Mouse (Mus musculus): ENCODE measurements around the gene Med12l. TPM values are rescaled to one million over a fixed set of nuclear protein-coding genes. Genes with fewer than 3 reads are reported as not detected.
"Not testable (repeated sequence)": the region's sequence is repeated elsewhere in the genome, so short reads cannot be mapped to it uniquely, and the experiment has no call there.

The Med12l gene
- polyA plus RNA-seq, 1 experiment from 2014 or later = 3.5 TPM

DNA sequence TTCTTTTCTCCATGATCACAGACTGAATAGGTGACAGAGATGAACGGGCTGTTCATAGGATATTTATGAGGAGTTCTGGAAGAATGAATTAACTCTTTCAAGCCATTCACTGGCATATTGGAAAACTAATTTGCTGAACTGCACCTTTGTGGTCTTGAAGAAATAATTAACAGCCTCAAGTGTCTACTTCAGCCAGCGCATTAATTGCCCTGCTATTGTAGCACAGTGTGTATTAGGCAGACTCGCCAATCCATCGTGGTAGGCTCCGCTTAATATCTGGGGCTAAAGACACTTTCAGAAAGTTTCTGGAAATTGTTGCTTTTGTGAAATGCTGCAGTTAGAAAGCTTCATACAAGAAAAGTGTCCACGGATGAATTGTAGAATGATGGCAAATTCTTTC is 35.9 kb downstream of the Med12l start:
- Histone ChIP-seq H3K27me3 (ENCODE audit: control insufficient read depth, insufficient read depth, low read length) (no peaks in the 10 kb centered on the region), H3K9ac (ENCODE audit: low read length) (no peak overlapping the region), H3K27ac (ENCODE audit: low read depth, low read length) (no peak overlapping the region), H3K4me3 (ENCODE audit: low read depth, low read length) (no peak overlapping the region), H3K4me2 (ENCODE audit: low read depth) (no peak overlapping the region), H3K4me1 (ENCODE audit: control insufficient read depth, insufficient read depth, low read length) (no peaks in the 10 kb centered on the region), H3K36me3 (ENCODE audit: control insufficient read depth, insufficient read depth, low read length) (no peaks in the 10 kb centered on the region), H3K9me3 (ENCODE audit: control insufficient read depth, low read length) (no peaks in the 10 kb centered on the region)
- WGBS = 76% methylated on average over 6 of the region's 6 CpGs
- ATAC-seq (ENCODE audit: insufficient read depth, low FRiP score, low TSS enrichment) (no peak), DNase-seq (ENCODE audit: low spot score) (no peak)

DNA sequence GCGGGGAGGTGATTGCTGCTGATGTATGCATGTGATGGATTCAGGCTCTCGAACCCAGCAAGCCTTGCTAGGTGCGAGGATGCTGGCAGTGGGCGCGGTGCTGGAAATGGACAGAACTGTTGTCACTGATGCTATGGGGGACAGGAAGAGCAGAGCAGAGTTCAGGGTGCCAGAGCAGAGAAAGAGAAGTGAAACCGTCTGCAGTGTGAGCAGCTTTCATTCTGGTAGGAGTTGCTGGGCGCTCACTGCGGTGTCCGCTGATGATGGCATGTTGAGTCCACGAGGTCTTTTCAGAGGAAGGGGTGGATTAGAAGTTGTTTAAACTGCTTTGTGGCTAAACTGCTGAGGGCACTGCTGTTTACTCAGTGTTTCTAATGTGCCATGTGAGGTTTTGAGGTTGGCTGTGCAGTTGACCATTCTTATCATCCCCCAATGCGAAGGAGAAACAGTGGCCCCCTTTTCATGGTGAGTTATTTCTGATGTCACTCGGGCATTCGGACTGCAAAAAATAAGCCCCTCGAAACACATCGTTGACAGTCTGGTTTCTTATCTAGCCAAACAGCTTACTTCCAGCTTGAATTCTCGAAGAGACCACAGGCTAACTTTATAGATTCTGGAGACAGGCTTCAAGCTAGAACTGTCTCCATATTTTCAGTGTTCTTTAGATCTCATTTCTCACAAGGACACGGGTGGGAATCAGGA is 49.4 kb downstream of the Med12l start:
- 88% methylated on average over 17 of the region's 17 CpGs for WGBS
- H3K4me3 ChIP-seq (ENCODE audit: low read depth, low read length) = no peak overlapping the region
- DNase-seq (ENCODE audit: low spot score) (no peak), ATAC-seq (ENCODE audit: insufficient read depth, low FRiP score, low TSS enrichment) (no peak)
- no peak overlapping the region for H3K27ac ChIP-seq (ENCODE audit: low read depth, low read length)
- no peak overlapping the region for H3K9ac ChIP-seq (ENCODE audit: low read length)
- 0 out of 2 replicates have a peak, but pooled peaks cover 4% of the 10 kb centered on the region for H3K4me1 ChIP-seq (ENCODE audit: control insufficient read depth, insufficient read depth, low read length)
- H3K4me2 ChIP-seq (ENCODE audit: low read depth) = no peak overlapping the region
- no peaks in the 10 kb centered on the region for H3K27me3 ChIP-seq (ENCODE audit: control insufficient read depth, insufficient read depth, low read length)
- no peaks in the 10 kb centered on the region for H3K36me3 ChIP-seq (ENCODE audit: control insufficient read depth, insufficient read depth, low read length)
- H3K9me3 ChIP-seq (ENCODE audit: control insufficient read depth, low read length) = no peaks in the 10 kb centered on the region

DNA sequence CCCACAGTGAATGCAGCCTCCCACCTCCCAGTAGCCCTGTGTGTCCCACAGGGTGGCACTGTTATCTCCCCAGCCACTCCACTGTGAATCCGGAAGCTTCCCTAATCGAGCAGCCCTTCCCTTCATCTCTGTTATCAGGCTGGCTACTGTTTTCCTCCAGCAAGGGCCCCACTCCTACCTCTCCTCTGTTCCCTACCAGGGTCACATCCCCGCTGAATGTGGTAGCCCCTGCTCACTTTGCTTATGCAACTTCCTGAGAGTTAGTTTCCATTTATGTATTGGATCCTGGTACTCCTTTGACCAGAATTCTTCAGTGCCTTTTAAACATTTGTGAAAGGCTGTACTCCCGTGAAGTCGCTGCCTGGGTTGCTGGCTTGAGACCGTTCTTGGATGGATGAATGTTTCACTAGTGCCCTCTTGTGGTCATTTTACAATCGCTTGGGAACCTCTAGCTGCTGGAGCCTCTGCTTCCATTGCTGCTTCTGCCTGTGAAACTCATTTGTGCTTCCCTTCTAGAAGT is 53.5 kb downstream of the Med12l start:
- no peaks in the 10 kb centered on the region for H3K9me3 ChIP-seq (ENCODE audit: control insufficient read depth, low read length)
- WGBS = 3% methylated on average over 7 of the region's 7 CpGs
- H3K4me2 ChIP-seq (ENCODE audit: low read depth) = no peak overlapping the region
- H3K4me3 ChIP-seq (ENCODE audit: low read depth, low read length) = no peak overlapping the region
- ATAC-seq (ENCODE audit: insufficient read depth, low FRiP score, low TSS enrichment) = peak; percentile 64
- H3K9ac ChIP-seq (ENCODE audit: low read length) = no peak overlapping the region
- 0 out of 2 replicates have a peak, but pooled peaks cover 4% of the 10 kb centered on the region for H3K4me1 ChIP-seq (ENCODE audit: control insufficient read depth, insufficient read depth, low read length)
- no peak overlapping the region for H3K27ac ChIP-seq (ENCODE audit: low read depth, low read length)
- no peaks in the 10 kb centered on the region for H3K27me3 ChIP-seq (ENCODE audit: control insufficient read depth, insufficient read depth, low read length)
- DNase-seq (ENCODE audit: low spot score) = peak; percentile 71
- no peaks in the 10 kb centered on the region for H3K36me3 ChIP-seq (ENCODE audit: control insufficient read depth, insufficient read depth, low read length)

DNA sequence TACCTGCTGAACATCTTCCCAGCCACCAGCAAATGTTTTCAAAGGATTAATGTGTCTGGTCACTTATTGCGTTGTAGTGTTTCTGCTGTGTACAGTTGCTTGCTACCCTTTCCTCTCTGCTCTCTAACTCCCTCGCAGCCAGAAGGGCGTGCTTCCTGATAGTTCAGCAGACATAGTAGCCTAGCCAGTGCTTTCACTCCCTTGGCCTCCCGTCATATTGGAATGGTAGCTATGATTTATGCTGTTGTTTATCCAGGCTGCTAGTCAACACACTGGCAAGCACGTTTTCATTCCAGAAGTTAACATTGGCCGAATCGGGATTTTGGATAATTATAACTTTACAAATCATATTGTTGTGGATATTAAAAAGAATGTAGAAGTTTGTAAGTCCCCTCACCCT is 54.5 kb downstream of the Med12l start:
- DNase-seq (ENCODE audit: low spot score) (no peak), ATAC-seq (ENCODE audit: insufficient read depth, low FRiP score, low TSS enrichment) (no peak)
- 0 out of 2 replicates have a peak, but pooled peaks cover 4% of the 10 kb centered on the region for H3K4me1 ChIP-seq (ENCODE audit: control insufficient read depth, insufficient read depth, low read length)
- no peak overlapping the region for H3K27ac ChIP-seq (ENCODE audit: low read depth, low read length)
- no peak overlapping the region for H3K4me3 ChIP-seq (ENCODE audit: low read depth, low read length)
- no peak overlapping the region for H3K4me2 ChIP-seq (ENCODE audit: low read depth)
- H3K9ac ChIP-seq (ENCODE audit: low read length) = no peak overlapping the region
- H3K9me3 ChIP-seq (ENCODE audit: control insufficient read depth, low read length) = no peaks in the 10 kb centered on the region
- WGBS = 93% methylated on average over 7 of the region's 7 CpGs
- no peaks in the 10 kb centered on the region for H3K36me3 ChIP-seq (ENCODE audit: control insufficient read depth, insufficient read depth, low read length)
- no peaks in the 10 kb centered on the region for H3K27me3 ChIP-seq (ENCODE audit: control insufficient read depth, insufficient read depth, low read length)

DNA sequence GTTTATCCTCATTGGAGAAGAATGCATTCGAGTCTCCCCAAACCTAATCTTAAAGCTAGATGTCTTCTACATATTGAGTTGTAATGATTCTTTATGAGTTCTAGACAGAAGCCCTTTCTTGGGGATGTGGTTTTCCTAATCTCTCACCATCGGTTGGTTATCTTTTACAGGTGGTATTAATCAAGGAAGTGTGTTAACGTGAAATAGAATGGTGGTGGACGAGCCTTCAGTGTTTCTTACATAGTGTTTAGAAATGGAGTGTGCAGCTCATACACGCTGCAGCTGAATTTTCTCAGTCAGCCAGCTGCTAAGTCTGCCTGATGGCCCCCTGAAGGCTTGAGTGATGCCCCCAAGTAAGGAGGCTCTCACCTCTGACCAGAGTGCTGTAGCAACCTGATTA is 56.5 kb downstream of the Med12l start:
- no peak for DNase-seq (ENCODE audit: low spot score)
- Histone ChIP-seq H3K4me3 (ENCODE audit: low read depth, low read length) (no peak overlapping the region), H3K4me2 (ENCODE audit: low read depth) (no peak overlapping the region), H3K27me3 (ENCODE audit: control insufficient read depth, insufficient read depth, low read length) (no peaks in the 10 kb centered on the region), H3K4me1 (ENCODE audit: control insufficient read depth, insufficient read depth, low read length) (0 out of 2 replicates have a peak, but pooled peaks cover 4% of the 10 kb centered on the region), H3K9ac (ENCODE audit: low read length) (no peak overlapping the region), H3K27ac (ENCODE audit: low read depth, low read length) (no peak overlapping the region), H3K36me3 (ENCODE audit: control insufficient read depth, insufficient read depth, low read length) (no peaks in the 10 kb centered on the region), H3K9me3 (ENCODE audit: control insufficient read depth, low read length) (no peaks in the 10 kb centered on the region)
- ATAC-seq (ENCODE audit: insufficient read depth, low FRiP score, low TSS enrichment) = no peak
- WGBS = 78% methylated on average over 5 of the region's 5 CpGs

DNA sequence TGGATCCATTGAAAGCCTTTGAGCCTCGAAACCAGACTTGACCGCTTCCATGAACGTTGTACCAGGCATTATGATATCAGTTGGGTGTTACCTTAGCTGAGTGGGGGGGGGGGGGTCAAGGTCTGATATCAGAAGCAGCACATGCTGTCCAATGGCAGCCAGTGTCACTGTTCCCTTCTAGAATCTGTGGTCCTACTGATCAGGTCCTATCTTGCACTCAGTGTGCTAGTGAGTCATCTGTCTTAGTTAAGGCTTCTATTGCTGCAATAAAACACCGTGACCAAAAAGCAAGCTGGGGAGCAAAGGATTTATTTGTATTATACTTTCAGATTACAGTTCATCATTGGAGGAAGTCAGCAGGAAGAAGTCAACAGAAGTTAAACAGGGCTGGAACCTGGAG is 57.8 kb downstream of the Med12l start:
- Histone ChIP-seq H3K4me3 (ENCODE audit: low read depth, low read length) (no peak overlapping the region), H3K9me3 (ENCODE audit: control insufficient read depth, low read length) (no peaks in the 10 kb centered on the region), H3K9ac (ENCODE audit: low read length) (no peak overlapping the region), H3K4me2 (ENCODE audit: low read depth) (no peak overlapping the region), H3K36me3 (ENCODE audit: control insufficient read depth, insufficient read depth, low read length) (no peaks in the 10 kb centered on the region), H3K27ac (ENCODE audit: low read depth, low read length) (no peak overlapping the region), H3K4me1 (ENCODE audit: control insufficient read depth, insufficient read depth, low read length) (0 out of 2 replicates have a peak, but pooled peaks cover 4% of the 10 kb centered on the region), H3K27me3 (ENCODE audit: control insufficient read depth, insufficient read depth, low read length) (no peaks in the 10 kb centered on the region)
- 88% methylated on average over 4 of the region's 4 CpGs for WGBS
- no peak for ATAC-seq (ENCODE audit: insufficient read depth, low FRiP score, low TSS enrichment)
- DNase-seq (ENCODE audit: low spot score) = no peak

DNA sequence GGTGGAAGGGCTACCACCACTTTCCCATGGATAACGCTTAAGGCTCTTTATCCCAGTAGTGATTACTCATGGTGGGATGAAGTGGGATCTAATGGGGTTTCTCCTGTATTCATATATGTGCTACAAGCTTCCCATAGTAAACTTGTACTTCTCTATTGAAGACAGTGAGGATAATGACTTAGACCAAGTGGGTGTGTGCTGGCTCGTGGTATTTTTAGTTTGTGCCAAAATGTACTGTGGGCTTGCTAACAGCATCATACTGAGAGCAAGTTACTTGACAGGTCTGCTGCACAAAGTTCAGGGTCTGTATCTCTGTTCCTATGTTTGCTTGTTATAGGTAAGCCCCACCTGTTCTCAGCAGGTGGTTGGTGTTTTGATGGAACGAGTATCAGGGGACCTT is 60.3 kb downstream of the Med12l start:
- ATAC-seq (ENCODE audit: insufficient read depth, low FRiP score, low TSS enrichment) = no peak
- DNase-seq (ENCODE audit: low spot score) = no peak
- Histone ChIP-seq H3K27ac (ENCODE audit: low read depth, low read length) (no peak overlapping the region), H3K4me2 (ENCODE audit: low read depth) (no peak overlapping the region), H3K9me3 (ENCODE audit: control insufficient read depth, low read length) (no peaks in the 10 kb centered on the region), H3K9ac (ENCODE audit: low read length) (no peak overlapping the region), H3K4me3 (ENCODE audit: low read depth, low read length) (no peak overlapping the region), H3K4me1 (ENCODE audit: control insufficient read depth, insufficient read depth, low read length) (no peaks in the 10 kb centered on the region), H3K36me3 (ENCODE audit: control insufficient read depth, insufficient read depth, low read length) (no peaks in the 10 kb centered on the region), H3K27me3 (ENCODE audit: control insufficient read depth, insufficient read depth, low read length) (no peaks in the 10 kb centered on the region)
- 90% methylated on average over 3 of the region's 3 CpGs for WGBS

DNA sequence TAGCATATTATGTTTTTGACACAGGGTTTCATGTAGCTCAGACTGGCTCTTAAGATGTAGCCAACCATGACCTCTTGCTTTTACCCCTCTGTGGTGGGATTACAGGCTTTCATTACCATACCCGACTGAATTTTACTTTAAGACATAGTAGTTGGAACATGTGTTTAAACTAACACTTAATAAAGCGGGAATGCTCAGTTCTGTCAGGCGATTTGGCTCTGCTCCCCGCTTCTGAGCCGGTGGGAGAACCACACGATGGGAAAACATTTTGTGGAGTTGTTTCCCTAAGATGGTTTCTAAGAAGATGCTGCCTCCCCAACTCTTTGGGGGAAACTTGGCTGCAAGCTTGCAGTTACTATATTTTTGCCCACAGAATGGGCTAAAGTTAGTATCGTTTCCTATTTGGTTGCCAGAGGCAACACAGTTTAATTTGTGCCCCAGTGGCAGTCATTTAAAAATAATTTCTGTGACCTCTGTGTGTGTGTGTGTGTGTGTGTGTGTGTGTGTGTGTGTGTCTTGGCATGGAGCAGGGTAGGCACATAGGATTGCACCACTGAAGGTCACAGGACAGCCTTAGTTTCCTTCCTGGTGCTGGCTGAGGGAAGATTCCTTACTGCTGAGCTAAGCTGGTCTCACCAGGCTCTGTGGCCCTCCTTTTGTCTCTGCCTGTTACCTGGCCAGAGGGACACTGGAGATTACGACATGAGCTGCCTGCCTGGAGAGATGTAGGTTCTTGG is 61.1 kb downstream of the Med12l start:
- WGBS = 88% methylated on average over 8 of the region's 8 CpGs
- no peak overlapping the region for H3K27ac ChIP-seq (ENCODE audit: low read depth, low read length)
- H3K27me3 ChIP-seq (ENCODE audit: control insufficient read depth, insufficient read depth, low read length) = no peaks in the 10 kb centered on the region
- H3K9ac ChIP-seq (ENCODE audit: low read length) = no peak overlapping the region
- H3K36me3 ChIP-seq (ENCODE audit: control insufficient read depth, insufficient read depth, low read length) = no peaks in the 10 kb centered on the region
- H3K4me2 ChIP-seq (ENCODE audit: low read depth) = no peak overlapping the region
- ATAC-seq (ENCODE audit: insufficient read depth, low FRiP score, low TSS enrichment) (no peak), DNase-seq (ENCODE audit: low spot score) (no peak)
- H3K9me3 ChIP-seq (ENCODE audit: control insufficient read depth, low read length) = no peaks in the 10 kb centered on the region
- no peaks in the 10 kb centered on the region for H3K4me1 ChIP-seq (ENCODE audit: control insufficient read depth, insufficient read depth, low read length)
- no peak overlapping the region for H3K4me3 ChIP-seq (ENCODE audit: low read depth, low read length)

DNA sequence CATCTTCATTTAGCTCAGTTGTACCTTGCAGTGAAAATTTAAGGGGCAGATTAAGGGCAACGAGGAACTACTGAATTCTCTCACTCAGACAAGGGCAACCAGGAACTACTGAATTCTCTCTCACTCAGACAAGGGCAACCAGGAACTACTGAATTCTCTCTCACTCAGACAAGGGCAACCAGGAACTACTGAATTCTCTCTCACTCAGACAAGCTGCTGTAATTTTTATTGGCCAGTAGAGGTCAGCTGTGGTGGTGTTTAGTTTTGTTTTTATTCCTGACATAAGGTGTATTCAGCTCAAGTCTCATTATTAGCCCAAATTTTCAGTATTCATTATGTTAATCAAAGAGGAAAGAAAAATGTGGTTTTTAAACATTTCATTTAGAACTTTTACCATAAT is 63.4 kb downstream of the Med12l start:
- not testable (repeated sequence) for H3K4me1 ChIP-seq (ENCODE audit: control insufficient read depth, insufficient read depth, low read length); ATAC-seq (ENCODE audit: insufficient read depth, low FRiP score, low TSS enrichment); DNase-seq (ENCODE audit: low spot score); H3K4me3 ChIP-seq (ENCODE audit: low read depth, low read length); H3K9me3 ChIP-seq (ENCODE audit: control insufficient read depth, low read length); H3K27ac ChIP-seq (ENCODE audit: low read depth, low read length); H3K9ac ChIP-seq (ENCODE audit: low read length); H3K36me3 ChIP-seq (ENCODE audit: control insufficient read depth, insufficient read depth, low read length); H3K4me2 ChIP-seq (ENCODE audit: low read depth); H3K27me3 ChIP-seq (ENCODE audit: control insufficient read depth, insufficient read depth, low read length)
- WGBS = 90% methylated on average over 1 of the region's 1 CpGs
